Mouse (Mus musculus): ENCODE measurements at regions not wholly inside any gene's neighbourhood (a gene's known extent, or its start where the extent isn't known, plus 50 kb on each side); places are given as distances from the start of the nearest gene placed in this dataset.

DNA sequence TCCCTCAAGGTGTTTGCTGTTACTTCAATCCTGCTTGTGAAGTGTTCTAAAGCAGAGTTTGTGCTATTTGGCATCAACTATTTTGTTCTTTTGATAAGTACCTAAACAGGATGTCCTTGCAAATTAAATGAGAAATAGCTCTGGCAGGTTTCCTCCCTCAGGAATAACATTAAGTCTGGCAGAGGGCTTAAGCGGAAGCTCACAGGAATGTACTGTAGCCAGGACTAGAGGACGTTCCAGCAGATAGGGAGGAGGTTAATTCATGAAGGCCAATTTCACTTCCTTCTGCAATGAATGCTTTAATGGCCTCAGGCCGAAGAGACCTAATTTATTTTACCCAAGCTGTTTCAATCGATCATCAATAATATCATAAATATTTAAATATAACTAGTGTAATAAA lies 318.7 kb downstream of the Trim52 start:
- TF ChIP-seq USF1 (IDR thresholded peaks at IDR 0.05; ENCODE audit: low read depth) (no peak), MAX (IDR thresholded peaks at IDR 0.05; ENCODE audit: low read depth) (no peak), MYOD1 (IDR thresholded peaks at IDR 0.05; ENCODE audit: control insufficient read depth in 1 of 3, insufficient read length in 2 of 3, low read depth in 2 of 3) (no peak), POLR2A (IDR thresholded peaks at IDR 0.05; ENCODE audit: insufficient read length, low read depth) (no peak), POLR2AphosphoS2 (IDR thresholded peaks at IDR 0.05; ENCODE audit: insufficient read length, low read depth) (no peak), E2F4 (IDR thresholded peaks at IDR 0.05; ENCODE audit: insufficient read depth) (no peak), CEBPB (IDR thresholded peaks at IDR 0.05; ENCODE audit: insufficient read depth, poor library complexity, severe bottlenecking) (no peak), MYOG (IDR thresholded peaks at IDR 0.05; ENCODE audit: control insufficient read depth in 1 of 3, insufficient read depth in 1 of 3, insufficient read length in 2 of 3, low read depth in 2 of 3) (no peak), TCF12 (IDR thresholded peaks at IDR 0.05; ENCODE audit: insufficient read depth, poor library complexity, severe bottlenecking) (no peak)

Data from myocyte (in vitro differentiated cells).